Mouse (Mus musculus) spleen, adult 18-20 months (tissue): Measurements from ENCODE around the gene Cdc42ep1.
A peak's percentile ranks its signal among the peaks of the same experiment; 100 is the strongest.

ENCODE experiments used
- DNase-seq, 2 experiments: peaks; one replicate each; pipeline ENCODE4 v3.0.0; 2022; ENCODE audit warnings: mixed read lengths in 2 of 2

Gene Cdc42ep1

GRCm38 (mm10) chr15:78880432-78880831, 38.0 kb downstream of the Cdc42ep1 start:
- no peak for DNase-seq

- DNase-seq, result no peak
Observed at GRCm38 (mm10) chr15:78881828-78882227, 39.4 kb downstream of the Cdc42ep1 start.

GRCm38 (mm10) chr15:78889401-78889853, 47.0 kb downstream of the Cdc42ep1 start:
- no peak for DNase-seq

GRCm38 (mm10) chr15:78892440-78892839, 50.0 kb downstream of the Cdc42ep1 start:
- no peak for DNase-seq

- DNase-seq, result peak in 1 of 2 experiments; percentile 40
Observed at GRCm38 (mm10) chr15:78894726-78895125, 52.3 kb downstream of the Cdc42ep1 start.

- no peak for DNase-seq
Observed at GRCm38 (mm10) chr15:78895741-78896140, 53.3 kb downstream of the Cdc42ep1 start.

- no peak for DNase-seq
Observed at GRCm38 (mm10) chr15:78896149-78896548, 53.7 kb downstream of the Cdc42ep1 start.

GRCm38 (mm10) chr15:78897488-78897887, 55.1 kb downstream of the Cdc42ep1 start:
- no peak for DNase-seq

- DNase-seq, result peak in 1 of 2 experiments; percentile 39
Observed at GRCm38 (mm10) chr15:78898507-78899001, 56.1 kb downstream of the Cdc42ep1 start.

- peak in 1 of 2 experiments; percentile 36 for DNase-seq
Observed at GRCm38 (mm10) chr15:78899409-78899739, 57.0 kb downstream of the Cdc42ep1 start, which contains the start of gene Gm49510. Gene Gm49510 (plus strand): TSS chr15:78899667.

- DNase-seq, result peak; percentile 63 to 76
Observed at GRCm38 (mm10) chr15:78899740-78900584, 57.5 kb downstream of the Cdc42ep1 start, which contains the start of gene Sh3bp1. Gene Sh3bp1 (plus strand): TSS chr15:78899768.
